In the genomic region with DNA sequence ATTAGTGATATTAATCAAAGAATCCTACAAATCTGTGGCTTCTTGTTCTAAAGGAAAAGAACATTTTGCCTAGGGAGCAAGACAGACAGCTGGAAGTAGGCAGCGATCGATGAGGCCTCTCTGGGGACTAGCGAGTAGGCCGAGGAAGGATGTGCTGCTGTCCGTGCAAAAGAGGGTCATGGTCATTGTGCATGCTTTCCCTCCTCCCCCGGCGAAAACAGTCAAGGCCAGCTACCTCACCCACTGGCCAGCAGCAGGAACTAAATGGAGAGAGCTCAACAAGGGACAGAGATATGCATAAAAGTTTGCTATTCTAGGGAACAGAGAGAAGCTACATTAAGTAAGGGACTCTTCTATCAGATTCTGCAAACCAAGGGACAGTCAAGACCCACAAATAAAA, we compare ENCODE assay signal across 21 mouse cellular contexts. TPM values are rescaled to one million over a fixed set of nuclear protein-coding genes. Genes with fewer than 3 reads are reported as not detected.
DNase-seq lines count a peak whose midpoint lies in the region; ATAC-seq lines count a peak whose summit lies in the region.
"Had no signal": no experiment of that assay in that cellular context is flagged by ENCODE, and none has a peak within 500 bp of the region (broad histone marks: within the 10 kb centered on the region; RNA-seq: fewer than 3 reads in every experiment).

No protein-coding gene starts in this region.

- H3K4me3 ChIP-seq in intestine, embryonic 15.5 days (replicated peaks) = no peak overlapping the region
- H3K4me3 ChIP-seq in embryonic facial prominence, embryonic 10.5 days = no peak overlapping the region
- H3K4me3 ChIP-seq: embryonic facial prominence, embryonic 12.5 days; forebrain, embryonic 13.5 days; forebrain, embryonic 15.5 days had no signal

- no peak for ATAC-seq in intestine, embryonic 15.5 days
- ATAC-seq: forebrain, embryonic 13.5 days; forebrain, embryonic 15.5 days; forebrain, postnatal 0 days had no signal

- H3K9ac ChIP-seq in intestine, embryonic 15.5 days = no peak overlapping the region
- H3K9ac ChIP-seq: embryonic facial prominence, embryonic 12.5 days; forebrain, embryonic 13.5 days; forebrain, embryonic 15.5 days; forebrain, postnatal 0 days had no signal

- WGBS in intestine, embryonic 15.5 days = 93% methylated on average over 7 of the region's 7 CpGs
- WGBS in embryonic facial prominence, embryonic 10.5 days = 89% methylated on average over 7 of the region's 7 CpGs

- H3K4me1 ChIP-seq in intestine, embryonic 15.5 days (replicated peaks) = no peaks in the 10 kb centered on the region
- H3K4me1 ChIP-seq in embryonic facial prominence, embryonic 10.5 days = no peaks in the 10 kb centered on the region
- H3K4me1 ChIP-seq: embryonic facial prominence, embryonic 12.5 days had no signal

- H3K4me2 ChIP-seq in intestine, embryonic 15.5 days (replicated peaks) = no peak overlapping the region
- H3K4me2 ChIP-seq: embryonic facial prominence, embryonic 12.5 days; forebrain, embryonic 13.5 days; forebrain, embryonic 15.5 days had no signal

- no peaks in the 10 kb centered on the region for H3K27me3 ChIP-seq in intestine, embryonic 15.5 days (replicated peaks)
- no peaks in the 10 kb centered on the region for H3K27me3 ChIP-seq in embryonic facial prominence, embryonic 10.5 days (replicated peaks; ENCODE audit: low read depth, poor library complexity, severe bottlenecking)
- H3K27me3 ChIP-seq: embryonic facial prominence, embryonic 12.5 days; forebrain, embryonic 13.5 days; forebrain, embryonic 15.5 days had no signal

- DNase-seq in ovary, adult 18-20 months (ENCODE audit: low spot score) = peak; percentile 9
- DNase-seq in ovary, postnatal 36 days (ENCODE audit: low spot score) = no peak
- DNase-seq in adrenal gland, adult 8-10 months = peak; percentile 73
- peak; percentile 64 for DNase-seq in adrenal gland, postnatal 14 days
- peak; percentile 71 to 74 for DNase-seq in adrenal gland, postnatal 36 days
- no peak for DNase-seq in embryonic facial prominence, embryonic 10.5 days (ENCODE audit: low spot score)
- no peak for DNase-seq in right cerebral cortex, postnatal 4 days
- DNase-seq: cerebellum, adult 11 months; cerebellum, adult 18-20 months; cerebellum, adult 8-10 months; cerebellum, adult 9-11 months; cerebellum, postnatal 14 days; cerebellum, postnatal 36 days; embryo, embryonic 11 days; forebrain, postnatal 0 days had no signal

- no peaks in the 10 kb centered on the region for H3K9me3 ChIP-seq in intestine, embryonic 15.5 days
- H3K9me3 ChIP-seq in embryonic facial prominence, embryonic 10.5 days = 0 out of 2 replicates have a peak, but pooled peaks cover 2% of the 10 kb centered on the region
- H3K9me3 ChIP-seq: embryonic facial prominence, embryonic 12.5 days; forebrain, embryonic 13.5 days; forebrain, embryonic 15.5 days had no signal

- H3K36me3 ChIP-seq in intestine, embryonic 15.5 days = no peaks in the 10 kb centered on the region
- no peaks in the 10 kb centered on the region for H3K36me3 ChIP-seq in embryonic facial prominence, embryonic 10.5 days (replicated peaks)
- H3K36me3 ChIP-seq: embryonic facial prominence, embryonic 12.5 days; forebrain, embryonic 15.5 days had no signal

- H3K27ac ChIP-seq in intestine, embryonic 15.5 days = no peak overlapping the region
- no peak overlapping the region for H3K27ac ChIP-seq in embryonic facial prominence, embryonic 10.5 days (replicated peaks)
- H3K27ac ChIP-seq: embryonic facial prominence, embryonic 12.5 days; forebrain, embryonic 13.5 days; forebrain, embryonic 15.5 days had no signal

RNA-seq across cellular contexts. Expression of a gene that starts 39.1 kb away (rescaled TPM):
- 1 to 10 TPM in 2 of 4 experiments, under 1 TPM in 2; 0.35 to 1.7 (median 1.1) TPM for total RNA-seq in adrenal gland, adult 8-10 months (2022)
- total RNA-seq in adrenal gland, postnatal 14 days (2021) = 0.23 and 0.30 TPM in 2 replicates
- total RNA-seq in adrenal gland, postnatal 36 days (2021) = under 1 TPM; 0.10 to 0.20 TPM
- 0.45 and 0.57 TPM in 2 replicates for polyA plus RNA-seq in intestine, embryonic 15.5 days (2015; fragmentation: Nextera tagmentation; extraction: Ambion mirVana)
- 0.53 and 0.55 TPM in 2 replicates for polyA plus RNA-seq in embryonic facial prominence, embryonic 10.5 days (2016; fragmentation: Nextera tagmentation; extraction: Ambion mirVana)
- total RNA-seq: common myeloid progenitor, adult 5-6 weeks; MEL had no signal

RNA-seq across cellular contexts. Expression of a gene that starts 50.6 kb away (rescaled TPM):
- 100 to 1,000 TPM; 165 to 203 (median 180) TPM for total RNA-seq in adrenal gland, adult 8-10 months (2022)
- 165 and 173 TPM in 2 replicates for total RNA-seq in adrenal gland, postnatal 14 days (2021)
- total RNA-seq in adrenal gland, postnatal 36 days (2021) = 100 to 1,000 TPM; 187 to 216 TPM
- 635 TPM in 2 replicates for polyA plus RNA-seq in intestine, embryonic 15.5 days (2015; fragmentation: Nextera tagmentation; extraction: Ambion mirVana)
- polyA plus RNA-seq in embryonic facial prominence, embryonic 10.5 days (2016; fragmentation: Nextera tagmentation; extraction: Ambion mirVana) = 625 and 652 TPM in 2 replicates

Comparison
In these comparisons a context has a peak if more than half of its experiments do, and no peak if none do; other contexts are left out.
1. DNase-seq: peak in ovary, adult 18-20 months (single experiment), adrenal gland, adult 8-10 months (single experiment), adrenal gland, postnatal 14 days (single experiment) and adrenal gland, postnatal 36 days (2 of 2); none in ovary, postnatal 36 days (single experiment), embryonic facial prominence, embryonic 10.5 days (single experiment) and right cerebral cortex, postnatal 4 days (single experiment).